Mouse (Mus musculus): ENCODE results near the gene Pfkfb4.

Pfkfb4 gene

GRCm38 (mm10) chr9:109058006-109058765, 66.6 kb downstream of the Pfkfb4 start:
- no peak for DNase-seq (ENCODE audit: low read depth)

- peak; percentile 92 for DNase-seq (ENCODE audit: low read depth)
Observed at GRCm38 (mm10) chr9:109059136-109059903, 67.7 kb downstream of the Pfkfb4 start, which contains the start of gene Trex1. Gene Trex1, minus strand, starts transcription at chr9:109059734.

GRCm38 (mm10) chr9:109060184-109060897, 68.8 kb downstream of the Pfkfb4 start:
- DNase-seq (ENCODE audit: low read depth), result no peak

- DNase-seq (ENCODE audit: low read depth), result no peak
Observed at GRCm38 (mm10) chr9:109060898-109061295, 69.3 kb downstream of the Pfkfb4 start.

- DNase-seq (ENCODE audit: low read depth), result no peak
Observed at GRCm38 (mm10) chr9:109068095-109068735, 76.6 kb downstream of the Pfkfb4 start.

GRCm38 (mm10) chr9:109073661-109074573, 82.3 kb downstream of the Pfkfb4 start, which contains the start of gene Atrip:
Gene Atrip, minus strand, starts transcription at chr9:109074124.
- DNase-seq (ENCODE audit: low read depth), result peak; percentile 86

- no peak for DNase-seq (ENCODE audit: low read depth)
Observed at GRCm38 (mm10) chr9:109080516-109080915, 88.9 kb downstream of the Pfkfb4 start.

- no peak for DNase-seq (ENCODE audit: low read depth)
Observed at GRCm38 (mm10) chr9:109081749-109082123, 90.2 kb downstream of the Pfkfb4 start.
